In genomic region chr17:15248417-15248791, GRCm38 (mm10) we compare ENCODE assay signal across 13 mouse cellular contexts.
DNase-seq lines count a peak whose midpoint lies in the region; ATAC-seq lines count a peak whose summit lies in the region.
"Had no signal": no experiment of that assay in that cellular context is flagged by ENCODE, and none has a peak within 500 bp of the region (broad histone marks: within the 10 kb centered on the region; RNA-seq: fewer than 3 reads in every experiment).

No protein-coding gene starts in this region.

- H3K36me3 ChIP-seq in intestine, embryonic 14.5 days (ENCODE audit: control insufficient read depth, insufficient read depth, low read length) = no peaks in the 10 kb centered on the region
- H3K36me3 ChIP-seq in intestine, embryonic 16.5 days (ENCODE audit: control insufficient read depth, insufficient read depth, low read length) = no peaks in the 10 kb centered on the region
- no peaks in the 10 kb centered on the region for H3K36me3 ChIP-seq in embryonic facial prominence, embryonic 12.5 days
- H3K36me3 ChIP-seq in hindbrain, embryonic 13.5 days = no peaks in the 10 kb centered on the region
- H3K36me3 ChIP-seq in midbrain, embryonic 14.5 days (ENCODE audit: control insufficient read depth, insufficient read depth, low read length) = no peaks in the 10 kb centered on the region

- H3K4me2 ChIP-seq in intestine, embryonic 14.5 days (ENCODE audit: low read length) = no peak overlapping the region
- H3K4me2 ChIP-seq in intestine, embryonic 16.5 days (ENCODE audit: low read depth, low read length) = no peak overlapping the region
- peak overlapping the region; percentile 38; the same call in 1 of the 2 replicates for H3K4me2 ChIP-seq in embryonic facial prominence, embryonic 12.5 days (replicated peaks)
- no peak overlapping the region for H3K4me2 ChIP-seq in hindbrain, embryonic 13.5 days
- H3K4me2 ChIP-seq in midbrain, embryonic 14.5 days (ENCODE audit: low read length) = peak overlapping the region; percentile 42
- H3K4me2 ChIP-seq: lung, embryonic 14.5 days had no signal

- H3K27ac ChIP-seq in intestine, embryonic 14.5 days (ENCODE audit: low read depth) = no peak overlapping the region
- H3K27ac ChIP-seq in intestine, embryonic 16.5 days (ENCODE audit: low read length) = no peak overlapping the region
- H3K27ac ChIP-seq in embryonic facial prominence, embryonic 12.5 days = 0 out of 2 replicates have a peak overlapping the region, but pooled peaks have one; percentile 37
- H3K27ac ChIP-seq in hindbrain, embryonic 13.5 days = peak overlapping the region; percentile 69
- peak overlapping the region; percentile 83 for H3K27ac ChIP-seq in midbrain, embryonic 14.5 days (replicated peaks; ENCODE audit: low read depth, low read length)
- H3K27ac ChIP-seq: heart, adult 2 months had no signal

- DNase-seq in intestine, embryonic 14.5 days (ENCODE audit: low spot score) = no peak
- no peak for DNase-seq in midbrain, embryonic 14.5 days
- DNase-seq in thymus, postnatal 10 days (ENCODE audit: low spot score in 2 of 2) = no peak
- DNase-seq in adrenal gland, adult 8-10 months = no peak
- no peak for DNase-seq in gastrocnemius, adult 18-20 months (ENCODE audit: low spot score)
- DNase-seq: cerebellum, adult 9-11 months; heart, adult 2 months; kidney, adult 11 months; lung, embryonic 14.5 days; thymus, adult 2 months had no signal

- WGBS in intestine, embryonic 14.5 days = 35% methylated on average over 4 of the region's 4 CpGs
- WGBS in intestine, embryonic 16.5 days = 45% methylated on average over 4 of the region's 4 CpGs
- 16% methylated on average over 4 of the region's 4 CpGs for WGBS in embryonic facial prominence, embryonic 12.5 days
- 6% methylated on average over 4 of the region's 4 CpGs for WGBS in hindbrain, embryonic 13.5 days
- 8% methylated on average over 4 of the region's 4 CpGs for WGBS in midbrain, embryonic 14.5 days

- no peak overlapping the region for H3K4me3 ChIP-seq in intestine, embryonic 14.5 days (ENCODE audit: low read depth, low read length)
- H3K4me3 ChIP-seq in intestine, embryonic 16.5 days (ENCODE audit: low read length) = no peak overlapping the region
- H3K4me3 ChIP-seq in embryonic facial prominence, embryonic 12.5 days = no peak overlapping the region
- no peak overlapping the region for H3K4me3 ChIP-seq in hindbrain, embryonic 13.5 days
- H3K4me3 ChIP-seq in midbrain, embryonic 14.5 days (replicated peaks; ENCODE audit: low read depth, low read length) = no peak overlapping the region
- H3K4me3 ChIP-seq: heart, adult 2 months had no signal

- no peaks in the 10 kb centered on the region for H3K9me3 ChIP-seq in intestine, embryonic 14.5 days (ENCODE audit: control insufficient read depth, low read length)
- H3K9me3 ChIP-seq in intestine, embryonic 16.5 days (ENCODE audit: control insufficient read depth, low read length) = no peaks in the 10 kb centered on the region
- no peaks in the 10 kb centered on the region for H3K9me3 ChIP-seq in embryonic facial prominence, embryonic 12.5 days
- H3K9me3 ChIP-seq in hindbrain, embryonic 13.5 days = no peaks in the 10 kb centered on the region
- no peaks in the 10 kb centered on the region for H3K9me3 ChIP-seq in midbrain, embryonic 14.5 days (ENCODE audit: control insufficient read depth, low read length)

- H3K9ac ChIP-seq in intestine, embryonic 14.5 days (ENCODE audit: low read length) = no peak overlapping the region
- no peak overlapping the region for H3K9ac ChIP-seq in intestine, embryonic 16.5 days (ENCODE audit: low read depth, low read length)
- no peak overlapping the region for H3K9ac ChIP-seq in embryonic facial prominence, embryonic 12.5 days
- H3K9ac ChIP-seq in hindbrain, embryonic 13.5 days = no peak overlapping the region
- H3K9ac ChIP-seq in midbrain, embryonic 14.5 days (replicated peaks; ENCODE audit: low read length) = no peak overlapping the region; the same call in 1 of the 2 replicates
- H3K9ac ChIP-seq: lung, embryonic 14.5 days had no signal

- H3K27me3 ChIP-seq in intestine, embryonic 14.5 days (replicated peaks; ENCODE audit: control insufficient read depth, insufficient read depth, low read length) = no peaks in the 10 kb centered on the region
- no peaks in the 10 kb centered on the region; the same call in 1 of the 2 replicates for H3K27me3 ChIP-seq in intestine, embryonic 16.5 days (replicated peaks; ENCODE audit: control insufficient read depth, insufficient read depth, low read length)
- H3K27me3 ChIP-seq in embryonic facial prominence, embryonic 12.5 days = 0 out of 2 replicates have a peak, but pooled peaks cover 2% of the 10 kb centered on the region
- peaks cover 7% of the 10 kb centered on the region; the same call in 1 of the 2 replicates for H3K27me3 ChIP-seq in hindbrain, embryonic 13.5 days
- H3K27me3 ChIP-seq in midbrain, embryonic 14.5 days (ENCODE audit: control insufficient read depth, insufficient read depth, low read length) = no peaks in the 10 kb centered on the region

- 0 out of 2 replicates have a peak, but pooled peaks have one; percentile 4 for ATAC-seq in intestine, embryonic 14.5 days (replicated peaks; ENCODE audit: low FRiP score, low TSS enrichment, low read depth)
- no peak for ATAC-seq in intestine, embryonic 16.5 days
- ATAC-seq in embryonic facial prominence, embryonic 12.5 days (ENCODE audit: insufficient number of reproducible peaks, insufficient read depth, low FRiP score, low TSS enrichment) = no peak
- no peak for ATAC-seq in hindbrain, embryonic 13.5 days (ENCODE audit: low FRiP score)
- no peak; the same call in 1 of the 2 replicates for ATAC-seq in midbrain, embryonic 14.5 days (ENCODE audit: low FRiP score, low TSS enrichment)

- H3K4me1 ChIP-seq in intestine, embryonic 14.5 days (replicated peaks; ENCODE audit: control insufficient read depth, insufficient read depth, low read length) = peaks cover 5% of the 10 kb centered on the region
- H3K4me1 ChIP-seq in intestine, embryonic 16.5 days (ENCODE audit: control insufficient read depth, insufficient read depth, low read length) = peaks cover 4% of the 10 kb centered on the region; the same call in 1 of the 2 replicates
- peaks cover 6% of the 10 kb centered on the region for H3K4me1 ChIP-seq in embryonic facial prominence, embryonic 12.5 days
- peaks cover 17% of the 10 kb centered on the region for H3K4me1 ChIP-seq in hindbrain, embryonic 13.5 days (replicated peaks)
- H3K4me1 ChIP-seq in midbrain, embryonic 14.5 days (ENCODE audit: control insufficient read depth, insufficient read depth, low read length) = 0 out of 2 replicates have a peak, but pooled peaks cover 14% of the 10 kb centered on the region

Comparison
In these comparisons a context has a peak if more than half of its experiments do, and no peak if none do; other contexts are left out.
1. H3K27ac ChIP-seq: peak in embryonic facial prominence, embryonic 12.5 days (single experiment), hindbrain, embryonic 13.5 days (single experiment) and midbrain, embryonic 14.5 days (single experiment); none in intestine, embryonic 14.5 days (single experiment) and intestine, embryonic 16.5 days (single experiment).
2. H3K4me2 ChIP-seq: peak in embryonic facial prominence, embryonic 12.5 days (single experiment) and midbrain, embryonic 14.5 days (single experiment); none in intestine, embryonic 14.5 days (single experiment), intestine, embryonic 16.5 days (single experiment) and hindbrain, embryonic 13.5 days (single experiment).